Mouse (Mus musculus) urinary bladder, postnatal 14 days (tissue): ENCODE data around the gene Nudt3.

ENCODE experiments used
- DNase-seq: peaks from one replicate; pipeline ENCODE4 v3.0.0; 2021; ENCODE audit warnings: low spot score

The Nudt3 gene

DNA sequence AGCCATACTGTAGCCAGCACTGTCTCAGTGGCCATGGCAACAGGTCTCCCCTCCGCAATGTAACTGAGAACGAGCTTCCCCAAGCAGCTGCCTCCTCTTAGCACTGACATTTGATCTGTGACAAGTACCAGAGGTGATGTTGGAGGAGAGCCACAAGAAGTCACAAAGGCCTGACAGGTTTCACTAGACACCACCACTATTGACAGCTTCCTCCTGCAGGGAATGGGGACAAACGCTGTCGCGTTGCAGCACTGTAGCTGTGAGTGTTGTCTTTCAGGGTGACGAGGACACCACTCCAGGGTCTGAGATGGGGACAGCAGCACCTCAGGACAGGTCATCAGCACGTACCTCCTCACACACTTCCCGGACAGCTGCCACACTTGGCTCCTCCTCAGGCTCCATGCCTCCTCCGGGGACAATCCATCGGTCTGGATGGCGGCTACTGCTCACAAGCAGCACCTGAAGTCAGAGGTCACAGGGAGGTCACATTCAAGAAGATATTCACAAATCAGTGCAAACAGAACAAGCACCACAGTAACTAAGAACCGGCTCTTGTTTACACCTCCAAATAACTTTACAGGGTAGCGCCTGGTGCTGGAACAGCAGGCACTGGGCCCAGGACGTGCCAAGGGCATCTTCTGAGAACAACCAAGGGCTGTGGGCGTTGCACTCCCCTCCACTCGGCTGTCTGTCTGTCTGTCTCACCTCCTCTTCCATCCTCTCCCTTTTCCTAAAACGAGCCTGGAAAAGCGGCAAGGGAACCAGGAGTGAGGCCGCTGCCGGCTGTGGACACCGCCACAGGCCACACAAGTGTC, 26.7 kb downstream of the Nudt3 start:
- DNase-seq = no peak

DNA sequence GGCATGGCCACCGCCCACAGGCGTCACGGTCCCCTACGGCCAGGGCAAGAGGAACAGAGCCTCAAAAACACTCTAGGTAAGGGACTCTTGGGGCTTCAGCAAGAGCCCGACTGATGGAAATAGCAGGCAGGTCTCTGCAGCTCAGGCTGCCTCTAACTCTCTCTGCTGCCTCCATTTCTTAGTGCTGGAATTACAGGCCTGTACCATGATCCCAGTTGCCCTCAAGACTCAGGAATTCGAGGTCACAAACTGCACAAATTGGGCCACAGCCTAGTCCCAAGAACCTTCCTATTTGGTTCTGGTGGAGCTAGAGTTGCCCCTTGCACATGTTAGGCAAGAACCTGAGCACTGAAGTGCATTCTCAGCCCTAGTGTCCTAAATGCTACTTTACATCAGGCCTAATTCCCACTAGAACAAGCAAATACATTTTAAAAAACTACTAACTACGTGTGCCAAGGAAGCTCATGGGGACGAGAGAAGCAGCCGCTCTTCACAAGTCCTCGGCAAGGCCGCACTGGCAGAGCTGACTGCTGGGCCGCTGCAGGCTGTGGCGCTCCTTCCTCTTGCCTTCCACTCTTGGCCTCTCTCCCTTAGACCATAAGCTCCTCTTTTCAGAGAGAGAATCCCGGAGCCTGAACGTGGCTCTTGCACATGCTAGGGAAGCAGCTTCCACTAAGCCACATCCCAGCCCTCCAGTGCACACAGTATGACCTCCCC, 27.5 kb downstream of the Nudt3 start:
- no peak for DNase-seq

DNA sequence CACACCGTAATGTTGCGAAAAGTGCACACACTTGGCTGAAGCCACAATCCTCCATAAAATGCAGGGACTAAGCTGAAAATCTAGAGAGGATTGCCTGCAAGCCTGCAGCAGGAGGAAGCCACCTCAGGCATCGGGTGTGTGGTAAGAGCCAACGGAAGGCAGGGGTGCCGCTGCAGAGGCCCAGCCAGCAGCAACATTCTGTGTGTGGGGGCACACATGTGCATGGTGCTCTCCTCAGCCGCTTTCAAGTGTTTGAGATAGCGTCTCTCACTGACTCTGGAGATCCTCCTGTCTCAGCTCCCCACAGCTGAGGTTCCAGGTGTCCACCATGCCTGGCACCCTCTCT, 30.8 kb downstream of the Nudt3 start:
- no peak for DNase-seq

DNA sequence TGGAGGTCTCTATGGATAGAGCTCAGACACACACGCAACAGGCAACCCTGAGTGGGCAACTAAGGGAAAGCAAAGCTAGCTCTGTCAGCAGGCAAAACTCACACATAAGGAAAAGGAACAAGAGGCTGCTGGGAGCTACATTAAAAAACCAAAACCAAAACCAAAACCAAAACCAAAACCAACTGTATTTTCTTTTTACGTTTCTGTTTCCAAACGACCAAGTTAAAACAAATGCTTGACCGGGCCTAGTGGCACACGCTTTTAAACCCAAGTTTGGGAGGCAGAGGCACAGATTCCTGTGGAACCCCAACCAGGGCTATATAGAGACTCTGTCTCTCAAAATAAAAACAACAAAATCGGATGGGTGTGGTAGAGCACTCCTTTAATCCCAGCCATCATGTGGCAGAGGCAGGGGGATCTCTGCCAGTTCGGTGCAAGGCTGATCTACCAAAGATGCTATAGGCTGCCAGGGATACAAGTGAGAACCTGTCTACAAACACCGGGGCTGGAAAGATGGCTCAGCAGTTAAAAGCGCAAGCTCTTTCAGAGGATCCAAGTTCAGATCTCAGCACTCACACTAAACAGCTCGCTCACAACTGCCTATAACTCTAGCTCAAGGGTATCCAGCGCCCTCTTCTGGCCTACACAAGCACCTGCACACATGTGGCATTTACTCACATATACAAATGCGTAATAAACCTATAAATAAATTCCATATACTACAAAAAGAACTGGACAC, 31.3 kb downstream of the Nudt3 start:
- DNase-seq = no peak

DNA sequence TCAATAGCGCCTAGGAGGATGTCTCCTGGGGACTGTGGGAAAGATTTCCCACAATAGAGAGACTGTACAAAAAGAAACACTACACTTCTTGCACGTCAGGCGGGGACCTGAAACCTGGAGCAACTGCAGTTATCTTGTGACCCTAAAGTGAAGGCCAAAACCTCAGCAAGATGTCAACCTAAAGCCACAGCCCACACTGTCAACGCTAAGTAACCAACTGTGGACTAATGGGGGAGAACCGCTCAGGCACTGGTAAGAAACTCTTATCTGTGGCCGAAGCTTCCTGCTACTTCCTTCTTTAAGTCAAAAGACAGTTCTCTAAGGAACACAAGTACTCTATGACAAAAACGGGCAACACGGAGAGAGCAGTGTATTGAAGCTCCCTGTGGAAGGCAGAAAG, 35.1 kb downstream of the Nudt3 start:
- no peak for DNase-seq

DNA sequence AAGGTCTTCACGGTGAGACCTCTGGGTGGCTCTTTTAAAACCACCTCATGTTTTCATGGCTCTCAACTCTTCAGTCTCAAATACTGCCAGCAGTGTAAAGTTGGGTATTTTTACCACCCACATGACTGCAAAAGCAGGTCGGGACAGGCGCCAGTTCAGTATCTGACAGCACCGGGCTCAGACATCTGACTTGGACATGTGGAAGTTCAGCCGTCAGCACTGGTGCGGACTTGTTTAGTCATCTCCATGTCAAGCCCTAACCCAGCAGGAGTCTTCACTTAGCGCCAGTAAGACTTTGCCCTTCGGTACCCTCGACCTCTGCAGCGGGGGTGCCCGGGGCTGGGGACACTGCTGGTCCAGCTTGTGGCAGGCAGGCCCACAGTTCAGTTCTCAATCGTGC, 36.0 kb downstream of the Nudt3 start:
- peak; percentile 62 for DNase-seq

DNA sequence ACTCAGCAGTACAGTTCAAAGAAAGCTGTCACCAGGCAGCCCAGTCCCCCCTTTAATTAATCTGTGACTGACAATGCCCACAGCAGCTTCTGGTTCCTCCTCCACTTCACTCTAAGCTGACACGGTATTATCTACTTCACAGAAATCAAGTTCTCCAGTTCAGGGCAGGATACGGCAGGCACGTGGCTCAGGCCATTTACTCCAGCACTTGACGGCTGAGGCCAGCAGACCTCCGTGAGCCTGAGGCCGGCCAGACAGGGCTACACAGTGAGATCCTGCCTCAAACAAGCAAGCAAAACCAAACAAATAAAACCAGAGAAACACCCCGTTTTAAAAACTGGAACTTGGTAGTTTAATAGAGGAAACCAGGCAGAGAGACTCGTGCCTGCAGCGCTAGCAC, 36.6 kb downstream of the Nudt3 start:
- no peak for DNase-seq

DNA sequence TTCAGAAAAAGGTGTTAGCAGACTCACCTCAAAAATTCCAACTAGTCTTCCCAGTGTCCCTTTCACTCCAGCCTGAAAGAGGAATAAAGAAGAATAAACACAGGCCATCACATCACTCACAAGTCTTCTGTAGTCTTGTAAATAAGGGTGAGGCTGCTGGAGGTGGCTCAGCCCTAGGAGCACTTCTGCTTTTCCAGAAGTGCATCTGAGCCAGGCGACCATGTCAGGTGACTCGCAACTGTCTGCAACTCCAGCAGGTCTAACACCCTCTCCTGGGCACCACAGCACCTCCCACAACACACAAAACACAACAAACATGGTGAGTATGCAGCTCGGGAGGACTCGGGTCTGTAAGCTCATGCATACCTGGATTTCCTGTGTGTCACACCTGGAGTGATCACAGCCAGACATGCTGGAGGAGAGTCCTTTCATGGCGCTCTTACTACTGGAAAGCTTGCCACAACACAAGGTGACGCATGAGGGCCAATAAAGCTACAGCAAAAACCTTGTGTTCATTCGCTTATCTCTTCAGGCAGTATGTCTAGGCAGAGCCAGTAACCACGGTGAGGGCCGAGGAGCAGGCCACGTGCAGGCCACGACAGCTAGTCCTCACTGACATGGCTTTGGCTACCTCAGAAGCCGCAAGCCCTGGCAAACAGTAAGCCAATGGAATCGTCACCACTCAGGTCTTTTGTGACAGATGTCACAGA, 40.0 kb downstream of the Nudt3 start:
- no peak for DNase-seq

DNA sequence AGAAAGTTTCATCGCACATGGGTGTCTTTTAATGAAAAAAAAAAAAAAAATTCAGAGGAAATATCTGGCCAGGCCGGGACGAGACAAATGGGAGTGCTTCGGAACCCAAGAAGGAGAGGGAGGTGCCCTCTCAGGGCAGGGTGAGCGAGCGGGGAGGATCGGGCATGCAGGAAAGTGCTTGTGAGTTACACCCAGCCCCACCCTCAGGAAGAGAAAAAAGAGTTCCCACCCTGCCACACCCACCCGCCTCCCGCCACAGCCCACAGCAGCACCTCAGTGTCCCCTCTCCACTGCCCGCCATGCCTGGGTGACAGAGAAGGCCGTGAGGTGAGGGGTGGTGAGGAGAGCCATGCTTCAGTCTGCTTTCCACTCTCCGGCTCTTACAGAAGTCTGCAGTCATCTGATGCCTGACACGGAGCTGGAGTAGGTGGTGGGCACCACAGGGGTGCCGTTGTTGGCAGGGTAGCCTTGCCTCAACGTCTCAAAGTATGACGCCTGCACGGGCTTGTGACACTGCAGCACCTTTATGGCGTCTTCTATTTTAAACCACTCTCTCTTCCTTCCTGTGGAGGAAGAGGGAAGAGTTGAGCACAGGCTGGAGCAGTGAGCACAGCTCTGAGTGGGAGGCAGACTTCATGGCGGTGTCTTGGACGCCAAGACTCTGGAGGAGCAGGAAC, 42.8 kb downstream of the Nudt3 start:
- DNase-seq = no peak

DNA sequence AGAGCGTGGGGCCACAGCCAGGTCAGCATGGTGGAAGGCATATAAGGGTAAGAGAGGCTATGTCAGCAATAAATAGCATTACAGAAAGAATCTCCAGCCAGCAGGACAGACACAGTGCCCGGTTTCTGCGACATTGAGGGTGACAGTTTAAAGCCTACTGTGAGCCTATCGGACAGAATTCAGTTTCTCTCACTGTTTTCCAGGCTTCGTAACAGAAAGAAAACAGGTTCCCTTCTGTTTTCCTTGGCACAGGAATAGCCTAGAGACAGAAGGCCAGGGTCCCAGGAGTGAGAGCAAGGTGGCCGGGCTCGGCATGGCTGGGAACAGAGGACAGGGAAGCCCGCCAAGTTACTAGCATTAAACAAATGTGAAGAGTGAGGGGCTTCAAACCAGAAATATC, 43.5 kb downstream of the Nudt3 start:
- DNase-seq = no peak

DNA sequence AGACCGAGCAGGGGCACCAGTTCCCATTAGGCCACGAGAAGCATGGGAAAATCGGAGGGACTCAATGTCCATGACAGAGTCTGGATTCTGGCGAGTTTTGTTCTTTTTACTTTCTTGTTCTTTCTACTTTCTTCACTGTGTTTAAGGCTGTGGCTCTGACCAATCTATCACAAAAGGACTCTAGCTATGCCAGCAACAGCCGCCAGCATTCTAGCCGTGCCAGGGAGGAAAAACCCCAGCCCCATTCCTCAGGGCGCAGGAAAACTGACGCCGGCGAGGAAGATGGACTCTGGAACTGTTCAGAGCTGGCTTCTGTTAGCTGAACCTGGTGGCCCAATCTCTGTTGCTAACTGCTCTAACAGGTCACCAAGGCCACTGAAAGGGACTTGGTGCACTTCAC, 44.8 kb downstream of the Nudt3 start:
- no peak for DNase-seq

DNA sequence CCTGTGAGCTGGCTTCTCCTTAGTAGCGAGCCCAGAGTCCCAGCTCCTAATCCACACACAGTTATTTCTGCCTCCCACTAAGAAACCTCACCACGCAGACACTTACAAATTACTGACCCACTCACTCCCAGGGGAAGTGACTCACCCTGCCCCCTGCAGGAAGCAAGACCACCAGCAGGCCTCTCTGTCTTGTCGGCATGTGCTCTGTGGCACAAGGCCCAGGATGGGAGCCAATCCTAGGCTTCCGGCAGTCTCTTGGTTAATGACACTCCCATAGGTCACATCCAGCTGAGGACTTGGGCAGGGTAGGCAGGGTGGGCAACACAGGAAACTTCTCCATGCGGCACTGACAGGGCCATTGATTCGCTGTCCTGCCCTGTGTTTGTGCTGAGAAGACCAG, 45.8 kb downstream of the Nudt3 start:
- DNase-seq = no peak

DNA sequence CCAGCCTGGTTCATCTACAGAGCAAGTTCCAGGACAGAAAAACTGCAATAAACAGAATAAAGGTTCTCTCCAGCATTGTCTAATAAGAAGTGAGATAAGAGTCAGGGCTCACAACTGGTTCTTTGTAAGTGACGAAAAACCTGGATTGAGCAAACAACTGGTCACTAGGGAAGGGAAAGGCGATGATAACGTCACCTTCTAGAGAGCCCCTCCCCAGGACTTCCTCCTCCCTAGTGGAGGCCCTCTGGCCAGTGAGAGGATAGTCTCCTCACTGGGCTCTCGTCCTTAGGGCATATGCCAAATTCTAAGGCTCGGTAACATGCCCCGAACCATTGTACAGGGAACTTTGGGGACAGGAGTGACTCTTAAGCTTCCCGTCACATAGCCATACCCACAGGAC, 47.2 kb downstream of the Nudt3 start:
- no peak for DNase-seq

DNA sequence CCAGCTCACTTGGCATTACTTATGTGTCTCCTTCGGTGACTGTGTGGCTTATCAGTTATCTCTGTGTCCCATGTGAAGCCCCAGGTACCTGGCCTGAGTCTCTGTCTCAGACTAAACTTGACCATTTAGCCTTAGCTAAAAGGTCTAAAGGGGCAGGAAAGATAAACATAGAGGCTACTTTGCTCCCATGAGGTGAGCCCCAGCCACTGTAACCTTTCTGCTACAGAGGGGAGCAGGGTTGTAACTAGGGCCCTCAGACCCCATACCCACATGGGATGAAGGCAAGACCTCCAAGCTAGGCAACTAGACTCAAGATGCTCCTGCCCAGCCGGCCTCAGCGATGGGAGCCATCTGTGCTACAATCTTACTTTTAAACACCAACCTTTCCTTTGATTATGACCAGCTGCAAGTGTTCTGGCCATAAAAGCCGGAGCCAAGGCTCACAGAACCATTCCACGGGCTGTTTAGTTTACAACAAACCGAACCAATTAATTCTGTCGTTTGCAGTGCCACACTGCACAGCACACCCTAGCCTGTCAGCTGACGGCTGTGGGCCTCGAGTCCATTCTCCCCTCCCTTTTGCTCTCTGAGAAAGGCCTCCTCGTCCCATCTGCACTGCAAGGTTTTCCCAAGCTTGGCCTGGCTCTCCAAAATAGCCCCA, 48.0 kb downstream of the Nudt3 start:
- no peak for DNase-seq

DNA sequence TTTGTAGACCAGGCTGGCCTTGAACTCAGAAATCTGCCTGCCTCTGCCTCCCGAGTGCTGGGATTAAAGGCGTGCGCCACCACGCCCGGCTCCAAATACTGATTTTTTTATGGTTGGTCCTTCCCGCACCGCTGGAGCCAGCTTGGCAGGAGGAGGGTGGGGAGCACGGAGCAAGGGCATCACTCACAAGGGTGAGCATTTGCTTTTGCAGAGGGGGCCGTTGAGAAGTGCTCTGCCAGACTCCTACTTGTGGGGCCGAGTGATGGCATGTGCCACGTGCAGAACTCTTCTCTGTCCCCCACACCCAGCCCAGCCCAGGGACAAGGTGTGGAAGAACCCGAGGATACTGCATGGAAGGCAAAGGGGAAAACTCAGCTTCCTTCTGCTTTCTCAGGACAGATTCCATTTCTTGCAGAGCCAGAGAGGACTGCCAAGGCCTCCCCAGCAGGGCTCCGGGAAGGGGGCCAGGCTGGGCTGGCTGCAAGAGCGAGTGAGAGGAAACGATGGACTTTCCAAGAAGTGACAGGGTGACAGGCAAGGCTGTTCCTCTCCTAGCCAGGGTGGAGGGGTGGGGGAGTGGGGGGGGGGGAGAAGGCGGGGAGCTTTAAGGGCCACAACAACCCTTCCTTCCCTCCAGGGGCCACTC, 48.7 kb downstream of the Nudt3 start:
- DNase-seq = peak; percentile 69

DNA sequence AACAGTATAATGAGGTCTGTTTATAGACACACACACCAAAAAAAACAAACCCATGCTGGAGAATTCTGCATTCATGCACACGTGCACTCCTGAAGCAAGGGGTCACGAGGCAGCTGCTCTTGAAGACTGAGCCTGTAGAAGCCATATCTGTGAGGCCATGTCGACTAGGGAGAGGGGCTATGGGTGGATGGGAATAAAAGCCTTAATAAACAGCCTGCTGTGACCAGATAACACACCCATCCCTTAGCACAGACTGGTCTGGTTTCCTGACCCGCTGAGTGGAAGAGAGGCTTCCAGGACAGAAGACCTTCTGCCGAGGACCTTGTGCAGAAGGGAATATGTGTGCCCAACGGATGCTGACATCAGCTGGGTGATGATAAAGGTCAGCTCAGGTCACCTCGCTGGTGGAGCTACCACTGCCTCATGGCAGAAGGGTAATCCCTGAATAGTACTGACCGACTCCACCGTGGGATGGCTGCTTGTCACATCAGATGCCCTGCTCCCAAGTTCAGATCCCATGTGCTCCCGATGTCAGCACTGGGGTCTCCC, 49.4 kb downstream of the Nudt3 start:
- no peak for DNase-seq

DNA sequence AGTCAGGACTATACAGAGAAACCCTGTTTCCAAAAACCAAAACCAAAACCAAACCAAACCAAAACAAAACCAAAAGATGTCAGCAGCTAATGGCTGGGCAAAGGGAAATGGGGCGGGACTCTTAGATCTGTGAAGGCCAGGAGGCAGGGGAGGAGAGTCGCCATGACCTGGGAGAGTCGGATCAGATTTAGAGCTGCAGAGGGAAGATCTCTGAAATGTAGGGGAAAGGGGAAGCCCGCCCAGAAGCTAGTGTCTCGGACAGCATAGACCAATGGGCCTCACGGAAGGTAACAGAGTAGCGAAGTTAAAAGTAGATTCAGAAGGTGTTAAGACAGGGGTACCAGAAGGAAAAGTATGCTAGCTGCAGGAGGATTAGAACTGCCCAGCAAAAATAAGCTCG, 52.0 kb downstream of the Nudt3 start:
- no peak for DNase-seq

DNA sequence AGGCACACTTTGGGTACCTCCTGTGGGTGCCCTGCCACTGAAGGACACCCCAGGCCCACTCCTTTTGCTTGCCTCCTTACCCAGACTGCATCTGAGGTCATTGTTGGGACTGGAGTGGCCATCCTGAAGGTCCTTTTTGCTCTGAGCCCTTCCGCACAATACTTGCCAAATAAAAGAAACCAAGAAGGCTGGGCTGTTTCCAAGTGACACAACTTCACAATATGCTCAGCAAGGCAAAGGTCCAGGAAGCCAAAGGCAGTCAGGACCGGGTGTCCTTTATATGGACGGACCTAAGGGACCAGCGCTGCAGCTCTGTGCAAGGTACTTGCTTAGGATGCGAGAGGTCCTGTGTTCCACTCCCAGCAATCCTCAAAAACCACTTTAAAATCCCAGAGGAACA, 55.1 kb downstream of the Nudt3 start:
- no peak for DNase-seq

DNA sequence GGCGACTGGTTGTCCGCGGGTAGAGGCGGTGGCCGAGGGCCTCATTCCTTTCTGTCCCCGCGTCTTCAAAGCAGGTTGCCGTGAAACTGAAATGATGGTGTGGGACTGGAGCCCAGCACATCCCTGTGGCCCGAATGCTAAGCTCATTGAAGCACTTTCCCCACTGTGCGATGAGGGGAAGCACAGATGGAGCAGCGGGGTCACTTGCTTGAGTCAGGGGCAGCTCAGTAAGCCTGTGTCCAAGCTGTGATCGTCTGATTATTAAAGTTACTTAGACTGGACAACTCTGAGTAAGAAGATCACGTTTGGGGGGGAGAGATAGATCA, 57.4 kb downstream of the Nudt3 start:
- DNase-seq = no peak

DNA sequence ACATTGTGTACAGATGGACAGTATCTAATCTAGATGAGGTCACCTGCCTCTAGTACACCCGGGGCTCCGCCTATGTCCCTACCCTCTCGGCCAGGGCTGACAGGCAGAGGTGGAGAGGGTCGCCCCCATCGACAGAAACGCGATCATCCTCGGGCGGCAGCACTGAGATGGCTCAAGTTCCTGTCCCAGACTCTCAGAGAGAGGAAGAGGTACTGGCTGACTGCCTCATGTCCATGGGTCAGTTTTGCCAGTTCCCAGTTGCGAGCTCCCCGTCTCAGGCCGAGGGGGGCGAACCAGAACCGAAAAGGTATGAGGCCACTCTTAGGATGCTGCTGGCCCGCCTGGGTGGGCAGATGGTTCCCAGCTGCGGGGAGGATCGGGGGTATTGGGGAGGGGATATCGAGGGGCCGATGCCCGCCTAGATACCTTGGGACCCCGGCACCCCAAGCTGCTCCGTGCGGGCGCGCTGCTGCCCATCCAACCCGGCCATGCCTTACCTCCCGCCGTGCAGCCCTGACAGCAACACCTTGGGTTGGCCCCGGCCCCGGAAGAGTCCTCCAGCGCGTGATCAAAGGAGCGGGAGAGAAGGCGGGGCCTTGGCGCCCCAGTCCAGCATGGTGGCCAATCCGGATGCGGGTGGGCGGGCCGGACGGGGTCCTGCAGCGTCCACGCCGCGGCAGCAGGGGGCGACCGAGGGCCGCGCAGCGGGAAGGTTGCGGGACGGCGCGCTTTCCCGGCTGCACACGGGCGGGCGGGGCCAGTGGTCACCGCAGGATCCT, 57.9 kb downstream of the Nudt3 start, which contains the start of gene AI413582:
AI413582 (minus strand) TSS at position 594 of the 779 bp plus-strand sequence.
- peak; percentile 95 for DNase-seq
